Mouse (Mus musculus): ENCODE results near the gene P2ry6.

Gene P2ry6

DNA sequence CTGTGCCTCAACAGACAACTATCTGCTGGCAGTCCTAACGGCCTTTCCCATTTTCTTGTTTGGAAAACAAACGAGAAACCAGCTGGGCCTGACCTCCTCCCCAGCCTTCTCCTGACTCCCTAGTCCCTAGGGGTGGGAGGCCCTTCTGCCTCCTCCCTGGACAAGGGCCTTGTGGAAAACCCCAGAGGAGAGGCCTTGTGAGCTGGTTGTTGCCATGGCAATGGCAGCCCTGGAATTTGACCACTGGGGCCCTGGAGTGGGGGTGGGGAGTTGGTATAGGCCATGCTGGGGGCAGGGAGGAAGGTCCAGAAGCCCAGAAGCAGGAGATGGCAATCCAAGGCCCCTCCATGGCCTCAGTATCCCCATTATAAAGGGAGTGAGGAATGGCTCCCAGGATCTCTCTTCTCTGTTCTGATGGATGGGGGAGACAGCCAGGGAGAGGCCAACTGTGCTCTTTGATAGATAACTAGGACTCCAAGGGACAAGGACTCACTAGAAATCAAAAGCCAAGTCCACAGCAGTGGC lies 63.1 kb downstream of the P2ry6 start:
- no peak for DNase-seq

- no peak for DNase-seq
These were observed 65.9 kb downstream of the P2ry6 start for GRCm38 (mm10) chr7:100908567-100908966.

- DNase-seq, result no peak
These were observed 66.4 kb downstream of the P2ry6 start for GRCm38 (mm10) chr7:100908061-100908460.

DNA sequence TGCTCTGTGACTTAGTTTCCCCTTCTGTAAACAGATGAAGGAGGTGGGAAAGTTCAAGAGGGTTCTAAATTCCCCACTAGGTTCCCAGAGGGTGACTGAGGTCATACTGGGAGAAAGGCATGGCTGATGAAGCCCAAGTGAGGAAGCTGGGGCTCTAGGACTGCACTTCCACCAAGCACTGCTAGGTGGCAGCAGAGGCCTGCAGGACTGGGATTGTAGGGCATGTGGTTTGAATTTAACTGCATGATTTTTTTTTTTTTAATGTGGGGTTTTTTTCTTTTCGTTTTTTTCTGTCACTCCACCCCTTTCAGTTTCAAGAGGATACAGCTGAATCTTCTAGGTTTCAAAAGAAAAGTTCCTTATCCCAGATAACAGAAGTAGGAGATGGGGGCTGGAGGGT lies 67.2 kb downstream of the P2ry6 start:
- peak; percentile 71 to 83 for DNase-seq

DNA sequence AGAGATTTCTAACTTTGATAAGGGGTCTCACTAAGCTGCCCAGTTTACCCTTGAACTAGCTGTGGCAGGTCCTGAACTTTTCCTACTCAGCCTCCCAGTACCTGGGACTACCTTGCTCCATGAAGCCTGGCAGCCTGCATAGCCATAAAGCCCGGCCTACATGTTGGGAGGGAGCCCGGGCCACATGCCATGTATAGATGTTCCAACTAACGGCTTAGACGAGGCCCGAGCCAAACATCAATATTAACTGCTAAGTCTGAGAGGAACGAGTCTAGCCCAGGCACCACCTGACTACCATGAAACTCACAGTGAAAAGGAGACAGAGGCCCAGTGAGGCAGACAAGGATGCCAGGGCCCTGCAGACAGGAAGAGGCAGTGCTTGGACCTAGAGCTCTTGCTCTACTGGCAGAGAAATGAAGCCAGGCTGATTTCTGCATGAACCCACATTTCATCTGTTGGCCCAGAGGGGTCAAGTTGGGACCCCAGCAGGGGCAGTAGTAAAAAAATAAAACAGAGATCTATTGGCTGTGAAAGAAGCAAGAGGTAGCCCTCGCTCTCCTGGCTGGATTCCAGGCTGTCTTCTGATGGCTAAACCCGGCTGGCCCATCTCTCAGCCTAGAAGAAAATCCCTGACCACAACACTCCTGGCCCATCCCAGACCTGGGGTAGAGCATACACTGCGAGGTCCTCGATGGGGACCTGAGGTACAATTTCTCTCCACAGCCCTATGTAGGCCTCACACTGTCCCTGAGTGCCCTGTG lies 68.2 kb downstream of the P2ry6 start:
- DNase-seq, result no peak

GRCm38 (mm10) chr7:100905037-100905436 lies 69.4 kb downstream of the P2ry6 start:
- DNase-seq, result no peak

DNA sequence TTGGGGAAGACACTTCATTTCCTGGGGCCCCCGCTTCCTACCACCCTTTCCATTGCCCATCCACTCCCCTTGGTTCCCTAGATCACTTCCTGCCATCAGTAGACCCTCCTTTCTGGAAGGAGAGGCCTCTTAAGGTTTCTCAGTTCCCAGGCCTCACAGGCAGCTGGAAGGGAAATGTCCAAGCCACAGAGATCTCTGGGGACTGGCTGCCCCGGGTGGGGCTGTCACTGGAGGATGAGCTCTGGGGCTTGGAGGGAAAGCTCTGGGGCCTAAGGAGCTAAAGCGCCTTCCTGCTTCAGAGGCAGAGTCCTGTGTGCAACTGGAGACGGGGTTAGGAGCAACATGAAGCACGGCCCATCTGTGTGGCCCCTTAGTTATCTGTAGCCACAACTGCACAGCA lies 69.8 kb downstream of the P2ry6 start:
- no peak for DNase-seq

DNA sequence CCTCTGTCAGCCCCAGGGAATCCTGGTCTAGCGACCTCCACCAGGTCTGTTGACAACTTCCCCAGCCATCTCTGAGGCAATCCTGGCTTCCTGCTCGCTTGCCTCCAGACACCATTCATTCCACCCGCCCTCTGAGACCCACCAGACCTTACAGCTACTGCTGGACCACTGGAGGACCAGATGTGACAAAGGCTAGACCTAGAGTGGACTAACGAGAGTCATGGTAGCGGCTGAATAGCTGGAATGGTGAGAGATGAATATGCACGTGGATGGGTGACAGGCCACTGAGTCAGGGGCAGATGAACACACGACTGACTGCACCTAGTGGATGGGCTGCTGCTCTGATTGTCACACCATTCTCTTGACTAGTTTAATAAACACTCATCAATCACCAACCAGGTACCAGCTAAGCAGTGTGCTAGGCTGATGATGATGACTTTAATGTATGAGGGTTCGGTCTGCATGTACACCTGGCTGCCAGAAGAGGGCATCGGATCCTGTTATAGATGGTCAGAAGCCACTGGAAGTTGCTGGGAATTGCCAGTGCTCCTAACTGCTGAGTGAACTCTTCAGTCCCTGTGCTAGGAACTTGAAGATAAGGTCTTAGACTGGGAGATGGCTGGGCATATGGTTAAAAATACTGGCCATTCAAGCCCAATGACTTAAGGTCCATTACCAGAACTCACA lies 71.9 kb downstream of the P2ry6 start:
- DNase-seq, result no peak

GRCm38 (mm10) chr7:100897828-100898227 lies 76.6 kb downstream of the P2ry6 start:
- no peak for DNase-seq

DNA sequence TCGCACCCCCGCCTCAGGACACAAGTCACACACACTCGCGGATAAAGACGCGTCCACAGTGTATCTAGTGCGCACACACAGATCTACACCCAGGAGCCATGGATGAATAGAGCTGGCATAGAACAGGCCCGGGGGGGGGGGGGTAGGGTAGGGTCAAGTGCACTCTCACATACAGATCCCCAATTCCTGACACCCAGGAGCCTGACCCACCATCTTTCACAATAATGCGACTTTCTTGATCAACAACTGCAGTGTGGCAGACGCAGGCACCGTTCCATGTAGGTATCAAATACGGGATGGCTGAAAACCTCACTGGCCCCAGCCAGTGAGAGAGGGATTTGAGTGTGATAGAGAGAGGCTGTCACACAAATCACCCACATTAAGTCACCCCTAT lies 79.6 kb downstream of the P2ry6 start:
- no peak for DNase-seq

DNA sequence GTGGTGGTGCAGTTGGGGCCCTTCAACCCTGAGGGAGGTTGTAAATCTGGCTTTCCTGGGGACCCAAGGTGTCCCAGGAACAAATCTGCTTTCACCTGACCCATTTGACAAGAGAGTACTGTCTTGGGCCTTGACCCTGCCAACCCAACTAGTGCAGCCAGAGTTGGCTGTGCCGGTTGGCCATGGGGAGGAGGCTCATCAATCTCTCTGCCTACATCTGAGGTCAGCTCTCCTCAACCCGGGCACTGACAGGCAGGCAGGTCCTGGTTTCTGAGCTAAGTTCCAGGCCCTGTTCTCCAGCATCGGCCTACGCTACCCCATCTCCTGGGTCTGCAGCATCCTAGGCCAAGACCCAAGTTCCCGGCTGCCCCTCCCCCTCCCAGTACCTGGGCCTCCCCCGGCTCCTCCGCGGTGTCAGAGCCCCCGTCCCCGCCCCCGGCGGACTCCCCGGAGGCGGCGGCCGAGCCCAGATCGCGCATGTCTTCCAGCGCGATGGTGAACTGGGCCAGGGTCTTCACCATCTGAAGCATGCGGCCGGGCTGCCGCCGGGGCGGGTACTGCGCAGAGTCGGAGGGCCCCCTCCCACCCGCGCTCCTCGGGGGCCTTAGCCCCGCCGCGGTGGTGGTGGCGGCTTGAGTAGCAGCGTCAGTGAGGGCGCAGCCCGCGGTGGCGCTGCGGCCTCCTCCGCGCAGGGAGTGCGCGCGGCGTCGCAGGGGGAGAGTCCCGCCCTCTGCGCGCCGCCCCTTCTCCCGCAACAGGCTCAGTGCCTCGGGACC lies 80.2 kb downstream of the P2ry6 start:
- DNase-seq, result peak; percentile 69 to 79

- DNase-seq, result peak; percentile 59 to 66
These were observed 81.0 kb downstream of the P2ry6 start for GRCm38 (mm10) chr7:100893249-100894056.

All from cerebellum, adult 18-20 months (tissue).